Mouse (Mus musculus): ENCODE measurements at regions not wholly inside any gene's neighbourhood (a gene's known extent, or its start where the extent isn't known, plus 50 kb on each side); places are given as distances from the start of the nearest gene placed in this dataset.

DNA sequence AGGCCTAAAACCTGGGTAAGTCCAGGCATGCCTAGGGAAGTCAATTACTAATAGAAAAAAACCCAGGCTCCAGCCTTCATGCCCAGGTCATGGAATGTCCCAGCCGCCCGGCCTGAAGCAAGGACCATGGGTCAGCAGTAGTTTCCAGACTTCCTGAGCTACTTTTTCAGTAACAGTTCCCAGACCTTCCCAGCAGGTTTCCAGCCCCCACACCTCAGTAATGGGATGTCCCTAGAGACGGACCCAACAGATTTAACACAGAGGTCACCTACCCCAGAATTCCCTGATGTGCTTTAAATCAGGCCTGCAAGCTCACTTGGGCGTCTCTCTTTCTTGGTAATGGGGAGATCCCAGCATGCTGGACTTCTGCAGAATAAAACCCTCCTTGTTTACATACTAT is 65.2 kb upstream of the Rpl34 start:
- Histone ChIP-seq H3K79me2 (ENCODE audit: control insufficient read depth, insufficient read depth) (no peaks in the 10 kb centered on the region), H3K79me3 (ENCODE audit: low read depth) (no peaks in the 10 kb centered on the region), H3K4me3 (ENCODE audit: insufficient read depth, poor library complexity, severe bottlenecking) (no peak overlapping the region), H3ac (ENCODE audit: control insufficient read depth, insufficient read length, low read depth) (no peak overlapping the region), H3K27me3 (ENCODE audit: control insufficient read depth, insufficient read depth, insufficient read length) (no peaks in the 10 kb centered on the region), H3K36me3 (ENCODE audit: control insufficient read depth, insufficient read depth) (no peaks in the 10 kb centered on the region)
- no peak for TF ChIP-seq FOSL1 (IDR thresholded peaks at IDR 0.05; ENCODE audit: insufficient read depth, low read length, poor library complexity, severe bottlenecking)
- no peak for TF ChIP-seq MAX (IDR thresholded peaks at IDR 0.05)
- no peak for TF ChIP-seq CTCF (IDR thresholded peaks at IDR 0.05; ENCODE audit: control insufficient read depth, insufficient read depth, insufficient read length)
- no peak for TF ChIP-seq CEBPB (IDR thresholded peaks at IDR 0.05; ENCODE audit: low read depth)

DNA sequence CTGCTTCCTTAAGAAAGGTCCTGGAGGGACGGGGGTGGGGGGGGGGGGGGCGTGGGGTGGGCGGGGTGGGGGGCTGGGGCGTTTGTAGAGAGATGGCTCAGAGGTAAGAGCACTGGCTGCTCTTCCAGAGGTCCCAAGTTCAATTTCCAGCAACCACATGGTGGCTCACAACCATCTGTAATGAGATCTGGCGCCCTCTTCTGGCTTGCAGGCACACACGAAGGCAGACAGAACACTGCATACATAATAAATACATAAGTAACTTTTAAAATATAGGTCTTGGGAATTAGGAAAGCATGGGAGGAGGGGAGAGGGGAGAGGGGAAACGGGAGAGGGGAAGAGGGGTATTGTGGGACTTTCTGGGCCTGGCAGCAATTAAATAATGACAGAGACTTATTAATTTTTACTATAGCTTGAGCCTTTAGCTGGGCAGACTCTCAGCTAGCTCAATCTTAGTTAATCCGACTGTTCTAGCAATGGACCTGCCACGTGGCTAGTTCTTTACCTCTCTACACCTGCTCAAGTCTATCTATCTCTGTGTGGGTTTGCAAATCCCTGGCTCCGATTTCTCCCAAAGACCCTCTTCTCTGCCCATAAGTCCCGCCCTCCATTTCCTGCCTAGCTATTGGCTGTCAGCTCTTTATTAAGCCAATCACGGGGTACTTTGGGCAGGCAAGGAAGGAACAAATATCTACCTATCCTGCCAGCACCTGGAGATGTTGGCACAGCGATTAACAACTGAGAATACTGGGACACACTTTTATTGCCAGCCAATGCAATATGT is 64.1 kb upstream of the Rpl34 start:
- Histone ChIP-seq H3ac (ENCODE audit: control insufficient read depth, insufficient read length, low read depth) (no peak overlapping the region), H3K79me2 (ENCODE audit: control insufficient read depth, insufficient read depth) (no peaks in the 10 kb centered on the region), H3K4me3 (ENCODE audit: insufficient read depth, poor library complexity, severe bottlenecking) (no peak overlapping the region), H3K79me3 (ENCODE audit: low read depth) (no peaks in the 10 kb centered on the region), H3K36me3 (ENCODE audit: control insufficient read depth, insufficient read depth) (no peaks in the 10 kb centered on the region), H3K27me3 (ENCODE audit: control insufficient read depth, insufficient read depth, insufficient read length) (no peaks in the 10 kb centered on the region)
- TF ChIP-seq CEBPB (IDR thresholded peaks at IDR 0.05; ENCODE audit: low read depth) (no peak), USF1 (IDR thresholded peaks at IDR 0.05; ENCODE audit: low read depth) (no peak), MAX (IDR thresholded peaks at IDR 0.05) (no peak), MYOG (IDR thresholded peaks at IDR 0.05; ENCODE audit: control insufficient read depth, extremely low read depth, insufficient read length) (no peak)

DNA sequence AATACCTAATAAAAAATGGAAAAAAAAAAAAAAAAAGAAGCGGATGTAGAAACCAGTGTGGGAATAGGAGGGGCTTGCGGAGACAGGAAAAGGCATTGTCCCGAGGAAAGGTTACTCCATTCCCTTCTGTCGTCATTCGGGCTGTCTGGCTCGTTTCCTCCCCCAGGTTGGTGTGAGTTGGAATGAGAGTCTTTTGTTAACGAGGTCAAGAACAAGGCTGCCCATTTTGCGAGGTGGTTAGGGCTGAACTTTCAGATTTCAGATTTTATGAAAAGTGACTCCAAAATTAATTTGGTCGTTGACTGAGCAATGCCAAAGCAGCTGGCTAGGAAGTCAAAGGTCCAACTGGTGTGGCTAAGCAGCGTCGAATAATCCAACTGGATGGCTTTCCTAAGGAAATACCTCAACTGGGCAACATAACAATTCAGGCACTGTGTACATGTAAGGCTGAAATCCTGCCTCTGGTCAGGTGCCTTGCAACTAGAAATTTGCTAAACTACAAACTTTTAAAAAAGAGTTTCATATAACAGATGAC is 50.6 kb upstream of the Rpl34 start:
- no peak for TF ChIP-seq CEBPB (IDR thresholded peaks at IDR 0.05; ENCODE audit: low read depth)
- TF ChIP-seq MYOD1 (IDR thresholded peaks at IDR 0.05; ENCODE audit: control insufficient read depth, insufficient read length, low read depth), result no peak
- TF ChIP-seq FOSL1 (IDR thresholded peaks at IDR 0.05; ENCODE audit: insufficient read depth, low read length, poor library complexity, severe bottlenecking), result no peak
- no peak for TF ChIP-seq MYOG (IDR thresholded peaks at IDR 0.05; ENCODE audit: control insufficient read depth, extremely low read depth, insufficient read length)
- TF ChIP-seq USF1 (IDR thresholded peaks at IDR 0.05; ENCODE audit: low read depth), result no peak
- TF ChIP-seq CTCF (IDR thresholded peaks at IDR 0.05; ENCODE audit: control insufficient read depth, insufficient read depth, insufficient read length), result no peak
- no peak for TF ChIP-seq MAX (IDR thresholded peaks at IDR 0.05)
- H3ac ChIP-seq (ENCODE audit: control insufficient read depth, insufficient read length, low read depth), result no peak overlapping the region

More for the DNA sequence above, 50.6 kb upstream of the Rpl34 start:
- no peaks in the 10 kb centered on the region for H3K79me2 ChIP-seq (ENCODE audit: control insufficient read depth, insufficient read depth)
- H3K36me3 ChIP-seq (ENCODE audit: control insufficient read depth, insufficient read depth), result no peaks in the 10 kb centered on the region
- H3K4me3 ChIP-seq (ENCODE audit: insufficient read depth, poor library complexity, severe bottlenecking), result no peak overlapping the region
- no peaks in the 10 kb centered on the region for H3K79me3 ChIP-seq (ENCODE audit: low read depth)
- H3K27me3 ChIP-seq (ENCODE audit: control insufficient read depth, insufficient read depth, insufficient read length), result no peaks in the 10 kb centered on the region
